Mouse (Mus musculus): Measurements from ENCODE around the gene Cyp2d26. TPM values are rescaled to one million over a fixed set of nuclear protein-coding genes. Genes with fewer than 3 reads are reported as not detected.

The Cyp2d26 gene
- 0.35 TPM in 1 of 2 replicates, not detected in the other for polyA plus RNA-seq (2016; fragmentation: Nextera tagmentation; extraction: Ambion mirVana)

DNA sequence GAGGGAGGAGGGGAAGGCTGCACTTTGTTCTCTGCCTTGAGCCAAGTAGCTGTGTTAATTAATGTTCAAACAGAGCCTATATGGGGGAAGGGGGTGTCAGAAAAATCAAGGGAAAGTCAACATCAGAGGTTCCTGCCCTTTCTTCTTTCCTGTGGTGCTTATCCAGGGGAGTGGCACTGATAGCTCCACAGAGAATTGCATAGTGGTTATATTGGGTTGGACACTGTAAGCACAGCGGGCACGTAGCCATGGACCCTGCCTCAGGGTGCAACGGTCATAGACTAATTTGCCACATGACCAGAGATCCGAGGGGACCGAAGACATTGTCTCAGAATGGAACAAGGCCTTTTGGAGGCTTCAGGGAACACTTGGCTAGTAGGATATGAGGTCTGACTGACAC, at the start of gene Cyp2d26:
Cyp2d26 (minus strand) TSS at position 18 of the 400 bp plus-strand sequence.
- Histone ChIP-seq H3K27me3 (no peaks in the 10 kb centered on the region), H3K36me3 (no peaks in the 10 kb centered on the region), H3K9me3 (replicated peaks) (no peaks in the 10 kb centered on the region), H3K4me3 (no peak within 1 kb of the TSS), H3K4me2 (replicated peaks) (no peak within 1 kb of the TSS), H3K4me1 (no peaks in the 10 kb centered on the region), H3K9ac (no peak within 1 kb of the TSS), H3K27ac (no peak within 1 kb of the TSS)
- WGBS = 86% methylated on average over 5 of the region's 5 CpGs
- no peak for ATAC-seq (ENCODE audit: low FRiP score)

DNA sequence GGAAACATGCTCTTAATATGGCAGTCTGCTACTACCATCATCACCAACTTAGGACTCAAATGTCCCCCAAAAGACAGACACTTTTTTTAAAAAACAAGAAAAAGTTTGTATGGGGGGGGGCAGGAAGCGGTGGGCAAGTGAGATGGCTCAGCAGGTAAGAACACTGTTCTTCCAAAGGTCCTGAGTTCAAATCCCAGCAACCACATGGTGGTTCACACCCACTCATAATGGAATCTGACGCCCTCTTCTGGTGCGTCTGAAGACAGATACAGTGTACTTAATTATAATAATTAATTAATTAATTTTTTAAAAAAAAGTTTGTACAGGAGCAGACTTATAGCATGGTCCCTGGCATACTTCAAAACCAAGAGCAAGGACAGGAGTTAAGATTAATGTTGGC, 45.1 kb upstream of the Cyp2d26 start:
- no peak overlapping the region for H3K27ac ChIP-seq
- H3K9me3 ChIP-seq (replicated peaks) = no peaks in the 10 kb centered on the region
- no peak for ATAC-seq (ENCODE audit: low FRiP score)
- peaks cover 4% of the 10 kb centered on the region; the same call in 1 of the 2 replicates for H3K36me3 ChIP-seq
- no peak overlapping the region for H3K4me2 ChIP-seq (replicated peaks)
- no peak overlapping the region for H3K9ac ChIP-seq
- no peak overlapping the region for H3K4me3 ChIP-seq
- H3K27me3 ChIP-seq = no peaks in the 10 kb centered on the region
- H3K4me1 ChIP-seq = no peaks in the 10 kb centered on the region
- WGBS = 95% methylated on average over 3 of the region's 3 CpGs

DNA sequence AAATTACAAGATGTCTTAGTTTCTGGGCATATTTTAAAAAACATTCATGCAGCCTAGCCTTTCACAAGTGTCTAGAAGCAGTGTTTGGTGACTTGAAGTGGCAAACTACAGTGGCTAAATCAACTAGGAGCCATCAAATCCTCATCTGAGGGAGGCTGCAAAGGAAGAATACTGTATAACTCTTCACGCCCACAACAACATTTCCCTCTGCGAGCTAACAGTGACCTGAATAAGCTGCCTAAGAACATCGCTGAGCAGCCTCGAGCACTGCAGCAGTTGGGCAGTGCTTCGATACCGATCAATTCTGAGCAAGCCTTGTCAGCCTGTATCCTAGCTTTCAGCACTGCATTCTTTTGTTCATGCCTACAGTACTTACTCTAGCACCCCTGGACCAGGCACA, 35.8 kb upstream of the Cyp2d26 start:
- no peak overlapping the region for H3K27ac ChIP-seq
- H3K4me1 ChIP-seq = no peaks in the 10 kb centered on the region
- 87% methylated on average over 6 of the region's 6 CpGs for WGBS
- H3K9me3 ChIP-seq (replicated peaks) = no peaks in the 10 kb centered on the region
- no peak for ATAC-seq (ENCODE audit: low FRiP score)
- H3K4me2 ChIP-seq (replicated peaks) = no peak overlapping the region
- no peaks in the 10 kb centered on the region for H3K27me3 ChIP-seq
- H3K36me3 ChIP-seq = no peaks in the 10 kb centered on the region
- no peak overlapping the region for H3K4me3 ChIP-seq
- no peak overlapping the region for H3K9ac ChIP-seq

DNA sequence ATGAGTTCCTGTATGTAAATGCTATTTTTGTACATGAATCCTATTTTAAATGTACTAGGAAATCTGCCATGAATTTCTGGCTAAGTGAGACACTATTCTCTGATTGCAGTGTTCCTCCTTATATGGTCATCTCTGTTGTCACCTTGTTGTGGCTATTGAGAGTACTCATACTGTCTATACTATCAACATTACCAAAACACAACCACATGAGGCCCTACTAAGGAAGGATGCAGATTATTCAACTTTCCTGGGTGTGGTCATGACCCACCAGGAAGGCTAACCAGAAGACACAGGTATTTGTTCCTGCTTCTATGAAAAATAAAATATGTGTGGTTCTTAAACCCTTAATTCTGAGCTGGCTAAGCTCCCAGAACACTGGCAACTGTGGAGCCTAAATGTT, 31.8 kb upstream of the Cyp2d26 start:
- ATAC-seq (ENCODE audit: low FRiP score) = no peak
- Histone ChIP-seq H3K9me3 (replicated peaks) (no peaks in the 10 kb centered on the region), H3K4me1 (no peaks in the 10 kb centered on the region), H3K27me3 (no peaks in the 10 kb centered on the region), H3K36me3 (no peaks in the 10 kb centered on the region), H3K4me2 (replicated peaks) (no peak overlapping the region), H3K4me3 (no peak overlapping the region), H3K9ac (no peak overlapping the region), H3K27ac (no peak overlapping the region)

DNA sequence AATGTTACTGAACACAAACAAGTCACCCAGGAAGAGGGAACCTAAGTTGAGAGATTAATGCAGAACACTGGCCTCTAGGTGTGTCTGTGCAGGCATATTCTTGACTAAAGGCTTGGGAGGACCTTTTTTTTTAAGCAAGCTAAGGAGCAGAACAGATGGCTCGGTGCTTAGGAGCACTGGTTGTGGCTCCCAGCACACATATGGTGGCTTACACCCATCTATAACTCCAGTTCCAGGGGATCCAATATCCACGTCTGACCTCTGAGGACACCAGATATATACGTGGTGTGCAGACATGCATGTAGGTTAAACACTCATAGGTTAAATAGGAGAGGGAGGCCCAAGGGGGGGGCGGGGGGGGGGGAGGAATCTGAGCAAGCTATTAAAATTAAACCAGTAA, 28.3 kb upstream of the Cyp2d26 start:
- Histone ChIP-seq H3K4me2 (replicated peaks) (no peak overlapping the region), H3K27me3 (no peaks in the 10 kb centered on the region)
- WGBS = 81% methylated on average over 3 of the region's 4 CpGs

GRCm38 (mm10) chr15:82821657-82822056, 27.6 kb upstream of the Cyp2d26 start:
- H3K9ac ChIP-seq = no peak overlapping the region
- ATAC-seq (ENCODE audit: low FRiP score) = no peak
- no peak overlapping the region for H3K27ac ChIP-seq
- WGBS = 88% methylated on average over 1 of the region's 1 CpGs
- H3K4me1 ChIP-seq = no peaks in the 10 kb centered on the region
- H3K36me3 ChIP-seq = no peaks in the 10 kb centered on the region
- H3K4me2 ChIP-seq (replicated peaks) = no peak overlapping the region
- H3K4me3 ChIP-seq = no peak overlapping the region
- no peaks in the 10 kb centered on the region for H3K27me3 ChIP-seq
- no peaks in the 10 kb centered on the region for H3K9me3 ChIP-seq (replicated peaks)

More for the DNA sequence above, 28.3 kb upstream of the Cyp2d26 start:
- Histone ChIP-seq H3K4me1 (no peaks in the 10 kb centered on the region), H3K27ac (no peak overlapping the region), H3K4me3 (no peak overlapping the region), H3K9me3 (replicated peaks) (no peaks in the 10 kb centered on the region), H3K36me3 (no peaks in the 10 kb centered on the region), H3K9ac (no peak overlapping the region)
- ATAC-seq (ENCODE audit: low FRiP score) = no peak

DNA sequence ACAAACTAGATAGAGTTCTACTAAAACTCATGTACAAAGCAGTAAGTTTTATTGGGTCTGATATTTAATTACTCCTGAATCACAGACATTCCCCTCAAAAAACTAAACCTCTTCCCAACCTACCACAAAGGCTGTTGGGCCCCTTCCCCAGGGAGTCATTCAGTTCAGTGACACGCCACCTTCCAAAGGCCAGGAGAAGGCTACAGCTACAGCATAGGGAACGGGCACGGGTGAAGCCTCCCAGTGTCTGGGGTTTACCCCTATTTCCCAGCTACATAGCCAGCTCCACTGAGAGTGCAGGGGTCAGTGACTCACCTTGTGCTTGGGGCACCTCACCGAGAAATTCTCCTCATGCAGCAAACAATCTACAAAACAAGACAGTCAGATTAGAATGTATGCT, 21.2 kb upstream of the Cyp2d26 start:
- Histone ChIP-seq H3K9me3 (replicated peaks) (no peaks in the 10 kb centered on the region), H3K27me3 (no peaks in the 10 kb centered on the region), H3K27ac (no peak overlapping the region), H3K9ac (no peak overlapping the region), H3K4me1 (no peaks in the 10 kb centered on the region), H3K36me3 (peaks cover 21% of the 10 kb centered on the region; the same call in 1 of the 2 replicates), H3K4me2 (replicated peaks) (no peak overlapping the region), H3K4me3 (no peak overlapping the region)
- WGBS = 86% methylated on average over 4 of the region's 4 CpGs
- no peak for ATAC-seq (ENCODE audit: low FRiP score)

DNA sequence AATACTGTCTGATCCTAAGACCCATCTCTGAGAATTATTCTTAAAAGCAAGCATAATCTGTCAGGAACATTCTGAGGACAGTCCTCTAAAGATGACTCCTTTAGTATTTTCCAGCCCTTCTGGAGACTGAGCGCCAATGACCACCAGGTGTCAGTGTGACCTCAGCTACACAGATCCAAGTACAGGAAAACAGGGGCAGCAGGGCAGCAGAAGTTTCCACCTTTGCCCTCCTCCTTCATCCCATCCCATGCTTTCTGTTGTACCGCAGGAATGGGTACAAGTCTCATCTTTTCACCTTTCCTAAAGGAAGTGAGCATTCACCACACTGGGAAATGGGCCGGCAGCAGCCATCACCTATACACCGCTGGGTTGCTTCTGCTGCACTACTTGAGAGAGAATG, 20.7 kb upstream of the Cyp2d26 start:
- no peak overlapping the region for H3K9ac ChIP-seq
- H3K4me3 ChIP-seq = no peak overlapping the region
- H3K27ac ChIP-seq = no peak overlapping the region
- H3K9me3 ChIP-seq (replicated peaks) = no peaks in the 10 kb centered on the region
- peaks cover 21% of the 10 kb centered on the region for H3K36me3 ChIP-seq
- no peak for ATAC-seq (ENCODE audit: low FRiP score)
- no peaks in the 10 kb centered on the region for H3K27me3 ChIP-seq
- H3K4me2 ChIP-seq (replicated peaks) = no peak overlapping the region
- peaks cover 2% of the 10 kb centered on the region; the same call in 1 of the 2 replicates for H3K4me1 ChIP-seq
- 72% methylated on average over 4 of the region's 4 CpGs for WGBS

- WGBS = 94% methylated on average over 7 of the region's 7 CpGs
- Histone ChIP-seq H3K27me3 (no peaks in the 10 kb centered on the region), H3K36me3 (peaks cover 21% of the 10 kb centered on the region), H3K27ac (no peak overlapping the region), H3K9ac (no peak overlapping the region), H3K4me1 (peaks cover 6% of the 10 kb centered on the region; the same call in 1 of the 2 replicates), H3K9me3 (replicated peaks) (no peaks in the 10 kb centered on the region), H3K4me3 (no peak overlapping the region), H3K4me2 (replicated peaks) (no peak overlapping the region)
- ATAC-seq (ENCODE audit: low FRiP score) = no peak
These were observed 20.2 kb upstream of the Cyp2d26 start for GRCm38 (mm10) chr15:82814321-82814720.

- peaks cover 6% of the 10 kb centered on the region; the same call in 1 of the 2 replicates for H3K4me1 ChIP-seq
- peaks cover 21% of the 10 kb centered on the region for H3K36me3 ChIP-seq
- no peak for ATAC-seq (ENCODE audit: low FRiP score)
- H3K9me3 ChIP-seq (replicated peaks) = no peaks in the 10 kb centered on the region
- H3K4me3 ChIP-seq = no peak overlapping the region
- H3K9ac ChIP-seq = no peak overlapping the region
- no peak overlapping the region for H3K27ac ChIP-seq
- no peaks in the 10 kb centered on the region for H3K27me3 ChIP-seq
- no peak overlapping the region for H3K4me2 ChIP-seq (replicated peaks)
- 93% methylated on average over 1 of the region's 1 CpGs for WGBS
These were observed 16.5 kb upstream of the Cyp2d26 start for GRCm38 (mm10) chr15:82810556-82810955.

DNA sequence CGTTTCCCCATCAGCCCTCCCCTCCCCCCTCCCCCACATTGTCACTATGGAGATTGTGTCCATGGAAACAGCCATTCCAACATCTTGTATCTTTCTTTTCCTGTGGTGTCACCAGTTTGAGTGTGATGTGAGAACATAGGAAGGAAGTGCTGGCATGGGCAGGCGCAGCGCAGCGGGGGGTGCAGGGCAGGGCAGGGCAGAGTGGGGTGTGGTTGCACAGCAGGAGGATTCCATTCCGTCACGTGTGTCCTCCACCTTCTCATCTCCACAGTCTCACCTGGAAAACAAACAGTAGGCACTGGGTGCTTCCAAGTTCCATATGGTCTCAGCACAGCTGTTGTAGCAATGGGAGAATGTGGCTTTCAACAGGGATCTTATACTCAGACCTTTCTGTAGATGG, 15.4 kb upstream of the Cyp2d26 start:
- Histone ChIP-seq H3K36me3 (peaks cover 20% of the 10 kb centered on the region), H3K4me1 (peaks cover 6% of the 10 kb centered on the region), H3K4me3 (no peak overlapping the region), H3K27me3 (no peaks in the 10 kb centered on the region), H3K4me2 (replicated peaks) (no peak overlapping the region), H3K9ac (no peak overlapping the region), H3K27ac (no peak overlapping the region), H3K9me3 (replicated peaks) (no peaks in the 10 kb centered on the region)
- no peak for ATAC-seq (ENCODE audit: low FRiP score)
- WGBS = 58% methylated on average over 6 of the region's 6 CpGs

- Histone ChIP-seq H3K4me1 (peaks cover 6% of the 10 kb centered on the region), H3K27me3 (no peaks in the 10 kb centered on the region), H3K4me2 (replicated peaks) (no peak overlapping the region), H3K27ac (no peak overlapping the region), H3K36me3 (peaks cover 14% of the 10 kb centered on the region; the same call in 1 of the 2 replicates), H3K9ac (no peak overlapping the region), H3K4me3 (no peak overlapping the region), H3K9me3 (replicated peaks) (no peaks in the 10 kb centered on the region)
- no peak for ATAC-seq (ENCODE audit: low FRiP score)
- WGBS = 71% methylated on average over 5 of the region's 5 CpGs
These were observed 13.1 kb upstream of the Cyp2d26 start for GRCm38 (mm10) chr15:82806969-82807763.
